ENCODE assay signal across 8 mouse cellular contexts in genomic region chr4:148130133-148130532, GRCm38 (mm10). TPM values are rescaled to one million over a fixed set of nuclear protein-coding genes. Genes with fewer than 3 reads are reported as not detected.
A peak's percentile ranks its signal among the peaks of the same experiment; 100 is the strongest.
DNase-seq lines count a peak whose midpoint lies in the region; ATAC-seq and TF ChIP-seq lines count a peak whose summit lies in the region.

Mad2l2 (plus strand) TSS chr4:148130384.

- 1% methylated on average over 18 of the region's 18 CpGs for WGBS in intestine, embryonic 14.5 days
- 2% methylated on average over 18 of the region's 18 CpGs for WGBS in midbrain, embryonic 11.5 days

- no peak for ATAC-seq in intestine, embryonic 14.5 days (replicated peaks; ENCODE audit: low FRiP score, low TSS enrichment, low read depth)
- no peak for ATAC-seq in midbrain, embryonic 11.5 days (ENCODE audit: low FRiP score)

- peak within 1 kb of the TSS; percentile 98 for H3K4me2 ChIP-seq in intestine, embryonic 14.5 days (ENCODE audit: low read length)
- peak within 1 kb of the TSS; percentile 79 for H3K4me2 ChIP-seq in midbrain, embryonic 11.5 days

- no peaks in the 10 kb centered on the region for H3K4me1 ChIP-seq in intestine, embryonic 14.5 days (replicated peaks; ENCODE audit: control insufficient read depth, insufficient read depth, low read length)
- peaks cover 24% of the 10 kb centered on the region for H3K4me1 ChIP-seq in midbrain, embryonic 11.5 days (ENCODE audit: control insufficient read depth, insufficient read depth, low read length)

- no peaks in the 10 kb centered on the region for H3K36me3 ChIP-seq in intestine, embryonic 14.5 days (ENCODE audit: control insufficient read depth, insufficient read depth, low read length)
- H3K36me3 ChIP-seq in midbrain, embryonic 11.5 days (ENCODE audit: control insufficient read depth, insufficient read depth, low read length): no peaks in the 10 kb centered on the region

- peak within 1 kb of the TSS; percentile 59 for H3K4me3 ChIP-seq in layer of hippocampus, adult 2 months
- peak within 1 kb of the TSS; percentile 57 for H3K4me3 ChIP-seq in intestine, embryonic 14.5 days (ENCODE audit: low read depth, low read length)
- peak within 1 kb of the TSS; percentile 67 for H3K4me3 ChIP-seq in midbrain, embryonic 11.5 days (ENCODE audit: low read depth, low read length)

- no peak within 1 kb of the TSS for H3K27ac ChIP-seq in layer of hippocampus, adult 2 months
- no peak within 1 kb of the TSS for H3K27ac ChIP-seq in intestine, embryonic 14.5 days (ENCODE audit: low read depth)
- H3K27ac ChIP-seq in midbrain, embryonic 11.5 days (ENCODE audit: low read depth, low read length): peak within 1 kb of the TSS; percentile 99

- H3K9me3 ChIP-seq in intestine, embryonic 14.5 days (ENCODE audit: control insufficient read depth, low read length): no peaks in the 10 kb centered on the region
- H3K9me3 ChIP-seq in midbrain, embryonic 11.5 days (ENCODE audit: control insufficient read depth, low read length): no peaks in the 10 kb centered on the region

- TF ChIP-seq CTCF in layer of hippocampus, adult 2 months (conservative IDR thresholded peaks at IDR 0.05): no peak

- peaks cover 44% of the 10 kb centered on the region for H3K27me3 ChIP-seq in intestine, embryonic 14.5 days (replicated peaks; ENCODE audit: control insufficient read depth, insufficient read depth, low read length)
- peaks cover 10% of the 10 kb centered on the region; the same call in 1 of the 2 replicates for H3K27me3 ChIP-seq in midbrain, embryonic 11.5 days (ENCODE audit: control insufficient read depth, insufficient read depth, low read length)

- DNase-seq in layer of hippocampus, adult 2 months (ENCODE audit: low spot score in 2 of 2): no peak
- no peak for DNase-seq in layer of hippocampus, adult 11-12 months (ENCODE audit: low spot score)
- DNase-seq in adrenal gland, adult 8-10 months: no peak
- DNase-seq in gastrocnemius, postnatal 10 days: no peak
- DNase-seq in intestine, embryonic 14.5 days (ENCODE audit: low spot score): peak; percentile 73
- peak; percentile 95 for DNase-seq in midbrain, embryonic 11.5 days (ENCODE audit: low spot score, missing footprints)
- no peak for DNase-seq in urinary bladder, adult 18-20 months (ENCODE audit: low spot score in 2 of 2)
- DNase-seq in cerebellum, postnatal 25 days: no peak

- H3K9ac ChIP-seq in intestine, embryonic 14.5 days (ENCODE audit: low read length): peak within 1 kb of the TSS; percentile 59
- H3K9ac ChIP-seq in midbrain, embryonic 11.5 days (ENCODE audit: low read length): peak within 1 kb of the TSS; percentile 97

RNA-seq across cellular contexts. Expression of gene Mad2l2, which starts in this region (rescaled TPM):
- 10 to 100 TPM; 13.8 to 14.5 TPM for total RNA-seq in layer of hippocampus, adult 2 months (2021)
- 10 to 100 TPM; 24.5 to 32.7 (median 28.9) TPM for total RNA-seq in adrenal gland, adult 8-10 months (2022)
- 10 to 100 TPM; 11.9 to 14.3 TPM for total RNA-seq in gastrocnemius, postnatal 10 days (2021)
- 47.5 and 48.1 TPM in 2 replicates for polyA plus RNA-seq in intestine, embryonic 14.5 days (2014; fragmentation: Nextera tagmentation; extraction: Ambion mirVana)
- polyA plus RNA-seq in midbrain, embryonic 11.5 days (2014; fragmentation: Nextera tagmentation; extraction: Ambion mirVana): 82.7 and 83.6 TPM in 2 replicates

Comparison
In these comparisons a context has a peak if more than half of its experiments do, and no peak if none do; other contexts are left out.
1. DNase-seq: peak in intestine, embryonic 14.5 days (single experiment) and midbrain, embryonic 11.5 days (single experiment); none in layer of hippocampus, adult 2 months (0 of 2), layer of hippocampus, adult 11-12 months (single experiment), adrenal gland, adult 8-10 months (single experiment), gastrocnemius, postnatal 10 days (single experiment), urinary bladder, adult 18-20 months (0 of 2) and cerebellum, postnatal 25 days (0 of 2).
2. Peak in every context shown above with its lines, with median percentiles within 50 percentile points of each other: H3K4me3 ChIP-seq.